Mouse (Mus musculus): Measurements from ENCODE around the gene Gimd1.

DNA sequence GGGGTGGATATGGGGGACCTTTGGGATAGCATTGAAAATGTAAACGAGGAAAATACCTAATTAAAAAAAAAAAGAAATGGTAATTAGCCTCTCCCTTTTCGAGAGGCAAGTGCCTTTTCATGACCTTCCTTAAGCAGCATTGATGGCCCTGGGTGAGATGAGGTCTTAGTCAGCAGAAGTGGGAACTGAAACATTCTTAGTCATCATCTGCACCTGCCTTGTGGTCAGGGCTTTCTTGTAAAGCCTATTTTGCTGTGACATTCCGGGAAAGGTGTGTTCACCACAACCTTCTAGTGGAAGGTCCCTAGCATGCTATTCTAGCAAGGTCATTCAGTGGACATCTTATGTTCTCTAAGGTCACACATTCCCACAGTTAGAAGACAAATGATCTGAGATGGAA, 48.4 kb upstream of the Gimd1 start:
- TF ChIP-seq POLR2A (IDR thresholded peaks at IDR 0.05; ENCODE audit: low read depth, low read length) (no peak), CTCF (IDR thresholded peaks at IDR 0.05; ENCODE audit: extremely low read depth, insufficient read length, insufficient replicate concordance, low read depth, low read length) (no peak)

All from small intestine, adult 2 months (tissue).